12 mouse cellular contexts compared by ENCODE assay signal in the genomic region with DNA sequence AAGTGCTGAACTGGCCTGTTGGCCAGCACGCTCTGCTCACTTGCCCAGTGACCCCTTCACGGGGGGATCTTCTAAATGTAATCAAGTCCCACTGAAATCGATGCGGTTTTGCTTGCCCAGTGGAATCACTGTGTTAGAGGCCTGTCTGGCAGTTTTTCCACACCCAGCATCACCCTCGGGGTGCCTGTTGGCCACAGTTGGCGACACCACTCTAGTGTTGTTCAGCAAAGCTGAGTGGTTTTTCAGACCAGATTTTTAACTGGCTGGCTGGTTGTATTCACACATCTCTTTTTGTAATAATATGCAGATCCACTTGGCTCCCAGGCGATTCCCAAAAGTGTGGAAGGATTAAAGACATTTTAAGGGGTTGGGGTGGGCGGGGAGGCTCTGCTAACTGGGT.
A peak's percentile ranks its signal among the peaks of the same experiment; 100 is the strongest.
DNase-seq lines count a peak whose midpoint lies in the region; ATAC-seq lines count a peak whose summit lies in the region.
"Had no signal": no experiment of that assay in that cellular context is flagged by ENCODE, and none has a peak within 500 bp of the region (broad histone marks: within the 10 kb centered on the region; RNA-seq: fewer than 3 reads in every experiment).

No protein-coding gene starts in this region.

- peaks cover 9% of the 10 kb centered on the region; the same call in 1 of the 2 replicates for H3K9me3 ChIP-seq in forebrain, embryonic 10.5 days
- H3K9me3 ChIP-seq in hindbrain, embryonic 13.5 days, result no peaks in the 10 kb centered on the region
- no peaks in the 10 kb centered on the region for H3K9me3 ChIP-seq in neural tube, embryonic 14.5 days (ENCODE audit: control insufficient read depth, low read length)
- 0 out of 2 replicates have a peak, but pooled peaks cover 4% of the 10 kb centered on the region for H3K9me3 ChIP-seq in intestine, embryonic 16.5 days (ENCODE audit: control insufficient read depth, low read length)
- H3K9me3 ChIP-seq: limb, embryonic 15.5 days had no signal

- H3K36me3 ChIP-seq in forebrain, embryonic 10.5 days (replicated peaks), result peaks cover 27% of the 10 kb centered on the region
- H3K36me3 ChIP-seq in hindbrain, embryonic 13.5 days, result no peaks in the 10 kb centered on the region
- no peaks in the 10 kb centered on the region for H3K36me3 ChIP-seq in neural tube, embryonic 14.5 days (ENCODE audit: control insufficient read depth, insufficient read depth, low read length)
- H3K36me3 ChIP-seq in intestine, embryonic 16.5 days (ENCODE audit: control insufficient read depth, insufficient read depth, low read length), result 0 out of 2 replicates have a peak, but pooled peaks cover 2% of the 10 kb centered on the region
- H3K36me3 ChIP-seq: G1E had no signal

- intact Hi-C loops in left cerebral cortex, postnatal 4 days (cut with DNase I), result no loop called here

- 28% methylated on average over 8 of the region's 8 CpGs for WGBS in forebrain, embryonic 10.5 days
- 26% methylated on average over 8 of the region's 8 CpGs for WGBS in hindbrain, embryonic 13.5 days
- WGBS in neural tube, embryonic 14.5 days, result 17% methylated on average over 8 of the region's 8 CpGs
- 64% methylated on average over 8 of the region's 8 CpGs for WGBS in intestine, embryonic 16.5 days

- no peak for ATAC-seq in hindbrain, embryonic 13.5 days (ENCODE audit: low FRiP score)
- no peak for ATAC-seq in neural tube, embryonic 14.5 days (ENCODE audit: low read depth)
- ATAC-seq in intestine, embryonic 16.5 days, result no peak

- peaks cover 49% of the 10 kb centered on the region for H3K4me1 ChIP-seq in forebrain, embryonic 10.5 days
- peaks cover 39% of the 10 kb centered on the region for H3K4me1 ChIP-seq in hindbrain, embryonic 13.5 days (replicated peaks)
- H3K4me1 ChIP-seq in neural tube, embryonic 14.5 days (ENCODE audit: control insufficient read depth, insufficient read depth, low read length), result peaks cover 16% of the 10 kb centered on the region
- no peaks in the 10 kb centered on the region for H3K4me1 ChIP-seq in intestine, embryonic 16.5 days (ENCODE audit: control insufficient read depth, insufficient read depth, low read length)

- no peak overlapping the region for H3K4me3 ChIP-seq in forebrain, embryonic 10.5 days
- no peak overlapping the region for H3K4me3 ChIP-seq in hindbrain, embryonic 13.5 days
- no peak overlapping the region for H3K4me3 ChIP-seq in neural tube, embryonic 14.5 days (ENCODE audit: low read depth, low read length)
- no peak overlapping the region for H3K4me3 ChIP-seq in intestine, embryonic 16.5 days (ENCODE audit: low read length)
- H3K4me3 ChIP-seq: limb, embryonic 15.5 days had no signal

- peak; percentile 54 for DNase-seq in left cerebral cortex, postnatal 4 days
- no peak for DNase-seq in left cerebral cortex, adult 8-10 months (ENCODE audit: low spot score in 2 of 2)
- DNase-seq in forebrain, embryonic 10.5 days (ENCODE audit: extremely low spot score, low spot score), result no peak
- no peak for DNase-seq in lung, adult 18-20 months
- DNase-seq: adrenal gland, adult 2 months; cerebellum, adult 11 months; lung, postnatal 14 days had no signal

- peaks cover 9% of the 10 kb centered on the region; the same call in 1 of the 2 replicates for H3K27me3 ChIP-seq in forebrain, embryonic 10.5 days (ENCODE audit: poor library complexity, severe bottlenecking)
- no peaks in the 10 kb centered on the region for H3K27me3 ChIP-seq in hindbrain, embryonic 13.5 days
- no peaks in the 10 kb centered on the region for H3K27me3 ChIP-seq in neural tube, embryonic 14.5 days (ENCODE audit: control insufficient read depth, insufficient read depth, low read length)
- no peaks in the 10 kb centered on the region for H3K27me3 ChIP-seq in intestine, embryonic 16.5 days (replicated peaks; ENCODE audit: control insufficient read depth, insufficient read depth, low read length)
- H3K27me3 ChIP-seq: limb, embryonic 15.5 days had no signal

- 0 out of 2 replicates have a peak overlapping the region, but pooled peaks have one; percentile 10 for H3K9ac ChIP-seq in hindbrain, embryonic 13.5 days
- H3K9ac ChIP-seq in neural tube, embryonic 14.5 days (replicated peaks; ENCODE audit: low read depth, low read length), result no peak overlapping the region
- H3K9ac ChIP-seq in intestine, embryonic 16.5 days (ENCODE audit: low read depth, low read length), result no peak overlapping the region
- H3K9ac ChIP-seq: limb, embryonic 15.5 days had no signal

- peak overlapping the region; percentile 83 for H3K27ac ChIP-seq in forebrain, embryonic 10.5 days
- peak overlapping the region; percentile 83 for H3K27ac ChIP-seq in hindbrain, embryonic 13.5 days
- peak overlapping the region; percentile 5; the same call in 1 of the 2 replicates for H3K27ac ChIP-seq in neural tube, embryonic 14.5 days (ENCODE audit: low read depth, low read length)
- H3K27ac ChIP-seq in intestine, embryonic 16.5 days (ENCODE audit: low read length), result no peak overlapping the region
- H3K27ac ChIP-seq: limb, embryonic 15.5 days had no signal

- peak overlapping the region; percentile 13; the same call in 1 of the 2 replicates for H3K4me2 ChIP-seq in hindbrain, embryonic 13.5 days
- H3K4me2 ChIP-seq in neural tube, embryonic 14.5 days (ENCODE audit: low read depth, low read length), result no peak overlapping the region
- no peak overlapping the region for H3K4me2 ChIP-seq in intestine, embryonic 16.5 days (ENCODE audit: low read depth, low read length)
